Mouse (Mus musculus): ENCODE data around the gene Foxp1.

Gene Foxp1

DNA sequence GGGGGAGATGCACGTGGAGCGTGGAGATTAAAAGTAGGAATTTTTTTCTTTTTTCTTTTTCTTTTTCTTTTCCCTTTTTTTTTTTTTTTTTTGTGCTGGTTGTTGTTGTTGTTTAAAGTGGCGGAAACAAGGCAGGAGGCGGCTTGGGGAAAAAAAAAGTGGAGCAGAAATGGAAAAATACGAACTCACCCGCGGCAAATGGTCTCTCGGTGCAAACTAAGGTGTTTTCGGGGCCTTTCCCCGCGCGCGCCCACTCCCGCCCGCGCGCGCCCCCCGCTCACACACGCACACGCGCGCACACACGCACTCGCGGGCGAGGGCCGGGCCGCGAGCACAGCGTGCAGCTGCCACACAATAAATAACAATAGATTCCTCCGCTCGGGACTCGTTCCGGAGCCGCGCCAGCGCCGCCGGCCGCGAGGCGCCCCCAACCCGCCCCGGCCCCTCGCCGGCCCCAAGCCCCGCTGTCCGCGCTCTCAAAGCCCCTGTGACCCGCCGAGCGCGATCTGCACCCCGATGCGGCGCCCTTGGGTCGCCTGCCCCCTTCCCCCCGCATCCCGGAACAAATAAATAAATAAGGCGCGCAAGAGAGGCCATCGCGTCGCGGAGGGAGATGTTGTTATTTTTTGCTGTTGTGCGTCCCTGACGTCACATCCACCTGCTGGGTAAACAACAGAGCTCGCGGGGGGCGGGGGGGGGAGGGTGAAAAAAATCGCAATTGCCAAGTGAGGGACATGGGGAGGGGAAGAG lies at the start of gene Foxp1:
Foxp1 (minus strand) TSS at position 363 of the 750 bp plus-strand sequence.
- DNase-seq (ENCODE audit: low read depth, low spot score), result peak; percentile 93

- no peak for DNase-seq (ENCODE audit: low read depth, low spot score)
Measured at GRCm38 (mm10) chr6:99572071-99572470, 49.5 kb upstream of the Foxp1 start.

DNA sequence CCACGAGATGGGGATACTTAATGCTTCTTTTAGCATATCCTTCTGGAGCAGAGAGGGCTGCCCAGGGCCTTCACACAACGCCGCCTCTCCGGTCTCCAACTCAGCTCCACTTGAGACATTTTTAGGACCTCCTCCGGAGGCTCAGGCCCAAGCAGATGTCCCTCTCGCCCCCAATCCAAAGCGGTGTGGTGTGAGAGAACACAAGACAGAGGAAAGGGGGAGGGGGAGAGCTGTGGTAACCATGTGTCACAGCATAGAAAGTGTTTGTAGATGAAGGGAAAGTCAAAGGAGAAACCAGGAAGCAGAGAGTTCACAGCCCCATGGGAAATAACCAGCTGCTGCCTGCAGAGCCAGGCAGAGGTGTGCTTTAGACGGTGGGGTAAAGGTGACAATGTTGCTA lies 44.4 kb upstream of the Foxp1 start:
- no peak for DNase-seq (ENCODE audit: low read depth, low spot score)

- DNase-seq (ENCODE audit: low read depth, low spot score), result no peak
Measured at GRCm38 (mm10) chr6:99564766-99565165, 42.2 kb upstream of the Foxp1 start.

GRCm38 (mm10) chr6:99556950-99557349 lies 34.4 kb upstream of the Foxp1 start:
- DNase-seq (ENCODE audit: low read depth, low spot score), result no peak

DNA sequence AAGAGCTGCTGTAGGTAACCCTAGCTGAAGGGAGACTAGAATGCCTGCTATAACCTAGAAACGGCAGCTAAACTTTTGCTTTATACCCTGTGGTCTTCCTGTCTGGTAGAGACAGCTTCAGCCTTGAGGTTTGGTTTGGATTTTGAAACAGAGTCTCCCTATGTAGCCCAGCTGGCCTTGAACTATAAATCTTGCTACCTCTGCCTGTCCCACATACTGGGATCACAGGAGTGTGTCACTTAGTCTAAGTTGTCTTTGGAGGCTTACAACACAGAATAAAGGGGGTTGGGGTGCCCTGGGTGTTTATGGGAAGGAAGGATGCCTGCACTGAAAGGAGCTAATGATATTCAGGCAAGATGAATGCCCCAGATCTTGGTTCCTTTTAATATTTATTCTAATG lies 30.3 kb upstream of the Foxp1 start:
- no peak for DNase-seq (ENCODE audit: low read depth, low spot score)

GRCm38 (mm10) chr6:99546416-99546815 lies 23.9 kb upstream of the Foxp1 start:
- no peak for DNase-seq (ENCODE audit: low read depth, low spot score)

GRCm38 (mm10) chr6:99545437-99545836 lies 22.9 kb upstream of the Foxp1 start:
- no peak for DNase-seq (ENCODE audit: low read depth, low spot score)

GRCm38 (mm10) chr6:99541105-99541504 lies 18.6 kb upstream of the Foxp1 start:
- no peak for DNase-seq (ENCODE audit: low read depth, low spot score)

GRCm38 (mm10) chr6:99540653-99541052 lies 18.1 kb upstream of the Foxp1 start:
- no peak for DNase-seq (ENCODE audit: low read depth, low spot score)

GRCm38 (mm10) chr6:99540146-99540545 lies 17.6 kb upstream of the Foxp1 start:
- DNase-seq (ENCODE audit: low read depth, low spot score), result no peak

DNA sequence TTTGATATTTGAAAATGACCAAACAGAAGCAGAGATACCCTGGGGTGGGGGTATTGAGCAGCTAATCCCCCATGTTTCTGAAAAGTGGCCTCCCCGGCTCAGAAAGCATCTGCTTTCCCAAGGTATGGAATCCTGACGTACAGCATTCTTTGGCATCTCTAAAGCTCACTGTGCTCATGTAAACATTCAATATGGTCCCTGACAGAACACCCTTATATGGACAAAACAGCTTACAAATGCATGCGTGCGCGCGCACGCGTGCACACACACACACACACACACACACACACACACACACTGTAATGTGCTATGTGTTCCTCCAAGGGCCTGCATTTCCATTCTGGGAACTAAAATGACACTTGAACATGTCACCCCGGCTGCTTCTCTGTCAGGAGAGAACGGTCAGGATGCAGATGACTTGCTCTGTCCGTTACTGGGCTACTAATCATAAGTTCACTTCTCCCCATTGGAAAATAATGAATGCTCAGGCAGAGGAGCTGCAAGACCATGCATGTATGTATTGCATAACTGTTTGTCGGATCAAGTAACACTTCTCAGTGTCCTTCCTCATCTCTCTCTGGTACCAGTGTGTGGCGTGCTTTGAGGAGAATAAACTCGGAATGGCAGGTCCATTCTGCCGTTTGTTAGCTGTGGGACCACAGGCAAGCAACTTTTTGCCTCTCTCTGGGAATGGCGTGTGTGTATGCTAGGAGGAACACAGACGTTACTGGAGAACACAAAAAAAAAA lies 15.8 kb upstream of the Foxp1 start:
- no peak for DNase-seq (ENCODE audit: low read depth, low spot score)

GRCm38 (mm10) chr6:99534211-99534745 lies 11.8 kb upstream of the Foxp1 start:
- DNase-seq (ENCODE audit: low read depth, low spot score), result no peak

GRCm38 (mm10) chr6:99532458-99532857 lies 9.9 kb upstream of the Foxp1 start:
- no peak for DNase-seq (ENCODE audit: low read depth, low spot score)

DNA sequence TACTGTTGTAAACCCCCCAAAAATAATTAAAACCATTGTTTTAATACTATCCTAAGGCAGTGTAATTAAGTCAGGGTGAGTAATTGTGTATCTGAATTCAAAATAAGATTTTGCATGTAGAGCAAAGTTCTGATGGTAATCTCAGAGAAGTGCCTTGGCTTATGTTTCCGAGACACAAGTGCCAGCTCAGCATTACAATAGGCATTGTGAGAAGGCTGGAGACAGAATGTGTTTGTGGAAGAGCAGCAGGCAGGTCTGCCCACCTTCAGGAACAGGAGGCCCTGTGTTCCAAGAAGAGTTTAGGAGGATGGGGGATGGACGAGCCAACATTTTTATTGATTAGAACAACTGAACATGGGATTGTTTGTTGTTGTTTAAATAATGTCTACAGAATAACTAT lies 6.5 kb upstream of the Foxp1 start:
- DNase-seq (ENCODE audit: low read depth, low spot score), result no peak

DNA sequence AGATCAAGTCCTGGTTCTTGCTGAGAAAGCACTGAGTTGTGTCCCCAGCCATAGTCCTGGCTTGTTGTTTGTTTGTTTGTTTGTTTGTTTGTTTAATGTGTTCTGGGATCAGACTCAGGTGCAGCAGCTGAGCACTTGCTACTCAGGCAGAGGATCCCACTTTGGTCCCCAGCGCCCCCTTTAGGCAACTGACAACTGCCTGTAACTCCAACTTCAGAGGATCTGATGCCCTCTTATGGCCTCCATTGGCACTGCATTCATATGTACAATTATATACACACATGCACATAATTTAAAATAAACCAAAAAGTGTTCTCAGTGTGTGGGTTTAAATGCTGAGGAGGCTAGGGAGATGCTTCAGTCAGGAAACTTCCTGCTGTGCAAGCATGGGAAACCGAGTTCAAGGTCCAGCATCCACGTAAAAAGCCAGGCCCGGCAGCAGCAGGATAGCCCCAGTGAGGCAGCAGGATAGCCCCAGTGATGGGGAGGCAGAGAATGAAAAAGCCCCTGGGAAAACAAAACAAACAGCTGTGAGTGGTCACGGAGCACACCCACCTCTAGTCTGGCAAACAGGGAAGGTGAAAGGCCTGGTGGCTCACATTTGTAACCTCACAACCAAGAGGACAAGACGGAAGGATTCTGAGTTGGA lies 5.1 kb upstream of the Foxp1 start:
- peak; percentile 33 for DNase-seq (ENCODE audit: low read depth, low spot score)

GRCm38 (mm10) chr6:99525351-99525750 lies 2.8 kb upstream of the Foxp1 start:
- peak; percentile 74 for DNase-seq (ENCODE audit: low read depth, low spot score)

DNA sequence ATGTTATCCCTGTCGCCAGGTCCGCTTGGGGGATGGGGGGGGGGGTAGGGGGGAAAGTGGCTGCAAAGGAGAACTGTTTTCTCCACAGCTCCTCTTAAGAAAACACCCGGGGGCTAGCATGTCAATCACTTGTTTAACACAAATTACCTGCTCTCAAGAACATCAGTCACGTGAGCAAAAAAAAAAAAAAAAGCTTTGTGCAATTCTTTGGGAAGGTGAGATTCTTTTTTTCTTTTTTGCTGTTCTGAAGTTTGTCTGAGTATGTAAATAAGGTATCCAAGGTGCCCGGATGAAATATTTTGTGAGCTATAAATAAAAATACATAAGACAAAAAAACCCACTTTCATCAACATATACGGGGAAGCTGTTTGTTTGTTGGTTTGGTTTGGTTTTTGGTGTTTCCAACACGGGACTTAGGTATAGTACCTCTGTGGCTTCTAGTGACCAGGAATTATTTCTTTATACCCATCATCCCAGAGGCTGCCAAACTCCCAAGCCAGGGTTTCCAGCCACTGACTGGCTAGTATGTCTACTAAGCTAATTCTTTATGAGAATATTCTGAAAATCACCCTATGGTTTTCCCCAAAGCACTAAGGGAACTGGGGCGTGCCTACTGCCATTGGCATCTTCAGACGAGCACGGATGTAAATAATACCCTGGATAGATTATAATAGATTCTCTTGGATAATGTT lies 1.3 kb upstream of the Foxp1 start:
- DNase-seq (ENCODE audit: low read depth, low spot score), result no peak

- DNase-seq (ENCODE audit: low read depth, low spot score), result peak; percentile 68
Measured at GRCm38 (mm10) chr6:99523109-99523632, 650 bp upstream of the Foxp1 start.

GRCm38 (mm10) chr6:99521641-99522358 lies 721 bp downstream of the Foxp1 start:
- DNase-seq (ENCODE audit: low read depth, low spot score), result peak; percentile 64

Data from CD4-positive, CD25-positive, alpha-beta regulatory T cell, adult 2 months (primary cell).